Comparison of ENCODE assay signal across 9 mouse cellular contexts in genomic region chr13:49247232-49247739, GRCm38 (mm10). TPM values are rescaled to one million over a fixed set of nuclear protein-coding genes. Genes with fewer than 3 reads are reported as not detected.
A peak's percentile ranks its signal among the peaks of the same experiment; 100 is the strongest.
DNase-seq lines count a peak whose midpoint lies in the region; ATAC-seq and TF ChIP-seq lines count a peak whose summit lies in the region.
"Had no signal": no experiment of that assay in that cellular context is flagged by ENCODE, and none has a peak within 500 bp of the region (broad histone marks: within the 10 kb centered on the region; RNA-seq: fewer than 3 reads in every experiment).

No protein-coding gene starts in this region.

- DNase-seq in heart, postnatal 4 days = no peak
- peak; percentile 62 for DNase-seq in kidney, adult 2 months
- DNase-seq in gastrocnemius, postnatal 14 days = no peak
- no peak for DNase-seq in adrenal gland, postnatal 25 days
- no peak for DNase-seq in B cell, adult 2 months

- no peak for TF ChIP-seq CTCF in kidney, adult 2 months (conservative IDR thresholded peaks at IDR 0.05; ENCODE audit: insufficient read depth, insufficient read length, low read depth, low read length)

- H3K9ac ChIP-seq in heart, embryonic 16.5 days (ENCODE audit: low read length) = peak overlapping the region; percentile 56
- no peak overlapping the region for H3K9ac ChIP-seq in midbrain, embryonic 15.5 days

- 42% methylated on average over 12 of the region's 12 CpGs for WGBS in heart, embryonic 16.5 days
- WGBS in kidney, adult 2 months = 37% methylated on average over 12 of the region's 12 CpGs
- WGBS in midbrain, embryonic 15.5 days = 36% methylated on average over 12 of the region's 12 CpGs

- H3K36me3 ChIP-seq in heart, embryonic 16.5 days (ENCODE audit: control insufficient read depth, insufficient read depth) = no peaks in the 10 kb centered on the region
- no peaks in the 10 kb centered on the region for H3K36me3 ChIP-seq in kidney, adult 2 months (ENCODE audit: control insufficient read depth, insufficient read depth, low read length)
- H3K36me3 ChIP-seq in midbrain, embryonic 15.5 days (replicated peaks) = no peaks in the 10 kb centered on the region

- H3K4me1 ChIP-seq in heart, embryonic 16.5 days (ENCODE audit: control insufficient read depth, insufficient read depth, low read length) = peaks cover 23% of the 10 kb centered on the region
- peaks cover 20% of the 10 kb centered on the region; the same call in 1 of the 2 replicates for H3K4me1 ChIP-seq in kidney, adult 2 months (ENCODE audit: control insufficient read depth, insufficient read depth, low read length)
- peaks cover 10% of the 10 kb centered on the region for H3K4me1 ChIP-seq in midbrain, embryonic 15.5 days

- H3K4me3 ChIP-seq in heart, embryonic 16.5 days (ENCODE audit: low read length) = peak overlapping the region; percentile 55
- H3K4me3 ChIP-seq in kidney, adult 2 months (ENCODE audit: insufficient read depth, low read depth, low read length) = peak overlapping the region; percentile 82
- H3K4me3 ChIP-seq in midbrain, embryonic 15.5 days = peak overlapping the region; percentile 35; the same call in 1 of the 2 replicates

- H3K9me3 ChIP-seq in heart, embryonic 16.5 days (replicated peaks; ENCODE audit: control insufficient read depth, low read length) = no peaks in the 10 kb centered on the region
- no peaks in the 10 kb centered on the region for H3K9me3 ChIP-seq in midbrain, embryonic 15.5 days

- no peak overlapping the region for H3K27ac ChIP-seq in heart, embryonic 16.5 days (ENCODE audit: low read length)
- H3K27ac ChIP-seq in kidney, adult 2 months (ENCODE audit: insufficient read depth, low read depth, low read length) = peak overlapping the region; percentile 82
- no peak overlapping the region for H3K27ac ChIP-seq in midbrain, embryonic 15.5 days

- H3K27me3 ChIP-seq in heart, embryonic 16.5 days (ENCODE audit: control insufficient read depth, insufficient read depth, low read length) = peaks cover 13% of the 10 kb centered on the region; the same call in 1 of the 2 replicates
- H3K27me3 ChIP-seq in kidney, adult 2 months (replicated peaks; ENCODE audit: control insufficient read depth, insufficient read depth, low read length) = no peaks in the 10 kb centered on the region
- H3K27me3 ChIP-seq in midbrain, embryonic 15.5 days (replicated peaks) = peaks cover 23% of the 10 kb centered on the region
- H3K27me3 ChIP-seq: Patski had no signal

- H3K4me2 ChIP-seq in heart, embryonic 16.5 days (ENCODE audit: low read depth, low read length) = peak overlapping the region; percentile 83
- H3K4me2 ChIP-seq in midbrain, embryonic 15.5 days = peak overlapping the region; percentile 57

- no peak for ATAC-seq in heart, embryonic 16.5 days (replicated peaks; ENCODE audit: extremely low read depth, insufficient read depth, low FRiP score)
- peak; percentile 12; the same call in 1 of the 2 replicates for ATAC-seq in common myeloid progenitor, adult 5-6 weeks (replicated peaks; ENCODE audit: low read depth, poor library complexity, severe bottlenecking)
- ATAC-seq in midbrain, embryonic 15.5 days (replicated peaks) = no peak
- ATAC-seq: Patski had no signal

- intact Hi-C loops in gastrocnemius, postnatal 14 days (cut with DNase I; ENCODE audit: low total_unique reads) = no loop called here

- TF ChIP-seq POLR2A in kidney, adult 2 months (IDR thresholded peaks at IDR 0.05; ENCODE audit: low read depth, low read length) = no peak

RNA-seq across cellular contexts. Expression of gene Susd3, which starts 1.2 kb away (rescaled TPM):
- polyA plus RNA-seq in heart, embryonic 16.5 days (2015; fragmentation: Nextera tagmentation; extraction: Ambion mirVana) = 1.4 and 1.8 TPM in 2 replicates
- under 1 TPM; 0.43 to 0.68 TPM for total RNA-seq in heart, postnatal 4 days (2021)
- total RNA-seq in common myeloid progenitor, adult 5-6 weeks (2017) = 1.4 and 4.2 TPM in 2 replicates
- polyA plus RNA-seq in kidney, adult 2 months (2012; rRNA removed) = 50.1 and 62.3 TPM in 2 replicates
- polyA plus RNA-seq in midbrain, embryonic 15.5 days (2015; fragmentation: Nextera tagmentation; extraction: Ambion mirVana) = 0.54 and 0.59 TPM in 2 replicates
- total RNA-seq in gastrocnemius, postnatal 14 days (2021) = under 1 TPM; 0.16 to 0.51 TPM
- total RNA-seq in adrenal gland, postnatal 25 days (2021) = 0.43 and 0.95 TPM in 2 replicates
- polyA plus RNA-seq: Patski had no signal

RNA-seq across cellular contexts. Expression of gene Card19, which starts 31.4 kb away (rescaled TPM):
- 143 and 144 TPM in 2 replicates for polyA plus RNA-seq in heart, embryonic 16.5 days (2015; fragmentation: Nextera tagmentation; extraction: Ambion mirVana)
- 100 to 1,000 TPM; 103 to 108 TPM for total RNA-seq in heart, postnatal 4 days (2021)
- 11.0 and 19.1 TPM in 2 replicates for total RNA-seq in common myeloid progenitor, adult 5-6 weeks (2017)
- 108 and 124 TPM in 2 replicates for polyA plus RNA-seq in kidney, adult 2 months (2012; rRNA removed)
- polyA plus RNA-seq in midbrain, embryonic 15.5 days (2015; fragmentation: Nextera tagmentation; extraction: Ambion mirVana) = 25.1 and 29.3 TPM in 2 replicates
- 10 to 100 TPM; 48.0 to 48.7 TPM for total RNA-seq in gastrocnemius, postnatal 14 days (2021)
- total RNA-seq in adrenal gland, postnatal 25 days (2021) = 52.0 and 60.3 TPM in 2 replicates
